Mouse (Mus musculus) lung, adult 2 months (tissue): ENCODE data around the gene Myo15b. TPM values are rescaled to one million over a fixed set of nuclear protein-coding genes. Genes with fewer than 3 reads are reported as not detected.

Experiments
- DNase-seq: peaks from one replicate; pipeline ENCODE4 v3.0.0; 2022
- H3K4me1 ChIP-seq: fragments of 200-500 bp; 2 replicates; pipeline ENCODE4 v1.6.1; 2011; ENCODE audit warnings: low read length; ENCODE audit not compliant: control insufficient read depth, insufficient read depth
- H3K4me3 ChIP-seq: fragments of 200-500 bp; replicated peaks from 2 replicates; pipeline ENCODE3; 2011; ENCODE audit warnings: low read depth, mild to moderate bottlenecking, control low read depth, low read length; ENCODE audit errors: extremely low read depth
- CTCF ChIP-seq: fragments of 200-500 bp; IDR thresholded peaks from 2 replicates; pipeline ENCODE4 v1.5.1; 2011; ENCODE audit warnings: mild to moderate bottlenecking, low read length, control low read depth; ENCODE audit not compliant: insufficient read depth
- POLR2A ChIP-seq: fragments of 200-500 bp; IDR thresholded peaks from 2 replicates; pipeline ENCODE4 v1.6.1; 2011; ENCODE audit warnings: low read depth, mild to moderate bottlenecking, control low read depth, low read length, borderline replicate concordance; ENCODE audit errors: extremely low read depth
- WGBS: fragments of 180-500 bp; shearing (Covaris S2); methylation state at CpG from one replicate; pipeline ENCODE4 v1.1.7; 2018; 5-methylcytosine and 5-hydroxymethylcytosine counted together
- polyA plus RNA-seq: library from polyadenylated mRNA; depleted of rRNA; stranded (reverse); fragments of >200 nt; gene quantifications from 2 replicates; pipeline ENCODE4 v1.2.3, GENCODE M21; 2012

The Myo15b gene
- polyA plus RNA-seq, 1 experiment = 5.4 TPM

GRCm38 (mm10) chr11:115814605-115815450 is 43.4 kb upstream of the Myo15b start, which contains the start of gene Tsen54:
TSS of gene Tsen54 (plus strand) at chr11:115814724.
- Histone ChIP-seq H3K4me3 (peak within 1 kb of the TSS; percentile 79), H3K4me1 (peaks cover 6% of the 10 kb centered on the region; the same call in 1 of the 2 replicates)
- DNase-seq = peak; percentile 91
- TF ChIP-seq CTCF = no peak
- TF ChIP-seq POLR2A = no peak
- WGBS = 2% methylated on average over 84 of the region's 84 CpGs

GRCm38 (mm10) chr11:115817331-115817730 is 40.9 kb upstream of the Myo15b start:
- H3K4me1 ChIP-seq = peaks cover 6% of the 10 kb centered on the region; the same call in 1 of the 2 replicates
- no peak for TF ChIP-seq CTCF
- TF ChIP-seq POLR2A = no peak
- no peak for DNase-seq
- 81% methylated on average over 5 of the region's 5 CpGs for WGBS
- no peak overlapping the region for H3K4me3 ChIP-seq

- no peak for DNase-seq
- 91% methylated on average over 16 of the region's 16 CpGs for WGBS
Observed at GRCm38 (mm10) chr11:115819915-115820623, 38.1 kb upstream of the Myo15b start.

GRCm38 (mm10) chr11:115821001-115821400 is 37.2 kb upstream of the Myo15b start:
- no peak for DNase-seq
- Histone ChIP-seq H3K4me1 (no peaks in the 10 kb centered on the region; the same call in 1 of the 2 replicates), H3K4me3 (no peak overlapping the region)
- no peak for TF ChIP-seq POLR2A
- no peak for TF ChIP-seq CTCF
- 61% methylated on average over 4 of the region's 4 CpGs for WGBS

More at GRCm38 (mm10) chr11:115819915-115820623, 38.1 kb upstream of the Myo15b start:
- peaks cover 2% of the 10 kb centered on the region; the same call in 1 of the 2 replicates for H3K4me1 ChIP-seq
- H3K4me3 ChIP-seq = no peak overlapping the region
- no peak for TF ChIP-seq CTCF
- no peak for TF ChIP-seq POLR2A

- WGBS = 1% methylated on average over 87 of the region's 87 CpGs
Observed at GRCm38 (mm10) chr11:115823774-115824740, 34.1 kb upstream of the Myo15b start, which contains the start of gene Llgl2. TSS of gene Llgl2 (plus strand) at chr11:115824049.

GRCm38 (mm10) chr11:115824813-115825212 is 33.4 kb upstream of the Myo15b start:
- peak overlapping the region; percentile 70 for H3K4me3 ChIP-seq
- DNase-seq = no peak
- H3K4me1 ChIP-seq = no peaks in the 10 kb centered on the region; the same call in 1 of the 2 replicates
- TF ChIP-seq CTCF (no peak), POLR2A (no peak)
- WGBS = 25% methylated on average over 11 of the region's 11 CpGs

More at GRCm38 (mm10) chr11:115823774-115824740, 34.1 kb upstream of the Myo15b start, which contains the start of gene Llgl2:
- TF ChIP-seq CTCF (no peak), POLR2A (peak; percentile 73)
- Histone ChIP-seq H3K4me3 (peak within 1 kb of the TSS; percentile 70), H3K4me1 (no peaks in the 10 kb centered on the region; the same call in 1 of the 2 replicates)
- peak; percentile 86 for DNase-seq

GRCm38 (mm10) chr11:115826487-115826886 is 31.7 kb upstream of the Myo15b start:
- 58% methylated on average over 5 of the region's 5 CpGs for WGBS

GRCm38 (mm10) chr11:115827624-115828023 is 30.6 kb upstream of the Myo15b start:
- H3K4me1 ChIP-seq = peaks cover 4% of the 10 kb centered on the region

More at GRCm38 (mm10) chr11:115826487-115826886, 31.7 kb upstream of the Myo15b start:
- TF ChIP-seq CTCF (no peak), POLR2A (no peak)
- Histone ChIP-seq H3K4me1 (no peaks in the 10 kb centered on the region; the same call in none of the 2 replicates), H3K4me3 (no peak overlapping the region)
- DNase-seq = no peak

GRCm38 (mm10) chr11:115829036-115829435 is 29.2 kb upstream of the Myo15b start:
- TF ChIP-seq POLR2A (no peak), CTCF (no peak)
- no peak overlapping the region for H3K4me3 ChIP-seq
- WGBS = 71% methylated on average over 4 of the region's 4 CpGs
- peaks cover 7% of the 10 kb centered on the region for H3K4me1 ChIP-seq
- DNase-seq = no peak

More at GRCm38 (mm10) chr11:115827624-115828023, 30.6 kb upstream of the Myo15b start:
- no peak overlapping the region for H3K4me3 ChIP-seq
- no peak for DNase-seq
- WGBS = 66% methylated on average over 6 of the region's 6 CpGs
- TF ChIP-seq POLR2A (no peak), CTCF (no peak)
